Mouse (Mus musculus) lung, embryonic 14.5 days (tissue): ENCODE measurements around the gene Them7. TPM values are rescaled to one million over a fixed set of nuclear protein-coding genes. Genes with fewer than 3 reads are reported as not detected.
A peak's percentile ranks its signal among the peaks of the same experiment; 100 is the strongest.

Experiments used
- ATAC-seq: fragments of 200-750 bp; cut with Nextera tagmentation; 2 replicates; pipeline ENCODE4 v1.8.0; 2017; ENCODE audit warnings: mild to moderate bottlenecking, moderate TSS enrichment, moderate library complexity; ENCODE audit not compliant: insufficient read depth
- DNase-seq: peaks from one replicate; pipeline ENCODE4 v3.0.0-alpha.2; 2015
- H3K27ac ChIP-seq: fragments of 300-500 bp; sonication (generic); 2 replicates; pipeline ENCODE4 v1.5.1; 2014; ENCODE audit warnings: low read depth, mild to moderate bottlenecking, moderate library complexity
- H3K27me3 ChIP-seq: fragments of 300-500 bp; sonication (generic); 2 replicates; pipeline ENCODE4 v1.6.1; 2014; ENCODE audit warnings: low read length, control low read depth; ENCODE audit not compliant: insufficient read depth
- H3K36me3 ChIP-seq: fragments of 300-500 bp; sonication (generic); 2 replicates; pipeline ENCODE4 v1.6.1; 2014; ENCODE audit warnings: control low read depth; ENCODE audit not compliant: insufficient read depth
- H3K4me1 ChIP-seq: fragments of 300-500 bp; sonication (generic); 2 replicates; pipeline ENCODE4 v1.6.1; 2014; ENCODE audit warnings: antibody characterized with exemption, control low read depth; ENCODE audit not compliant: insufficient read depth
- H3K4me2 ChIP-seq: fragments of 300-500 bp; sonication (generic); 2 replicates; pipeline ENCODE4 v1.6.1; 2014; ENCODE audit warnings: mild to moderate bottlenecking
- H3K4me3 ChIP-seq: fragments of 300-500 bp; sonication (generic); 2 replicates; pipeline ENCODE4 v1.5.1; 2014; ENCODE audit warnings: low read depth, low read length
- H3K9ac ChIP-seq: fragments of 300-500 bp; sonication (generic); 2 replicates; pipeline ENCODE4 v1.6.1; 2014
- H3K9me3 ChIP-seq: fragments of 300-500 bp; sonication (generic); 2 replicates; pipeline ENCODE4 v1.6.1; 2016; ENCODE audit warnings: low read depth, low read length, control low read depth
- CTCF ChIP-seq: IDR thresholded peaks from 2 replicates; pipeline ENCODE4 v1.5.1; 2016; ENCODE audit warnings: antibody characterized with exemption, low read depth
- WGBS: fragments of 180-500 bp; shearing (Covaris S2); extraction: QIAGEN DNeasy Blood & Tissue Kit; methylation state at CpG from one replicate; pipeline ENCODE4 v1.1.7; 2014; 5-methylcytosine and 5-hydroxymethylcytosine counted together
- polyA plus RNA-seq: library from polyadenylated mRNA; unstranded; fragments of >200 nt; fragmentation: Nextera tagmentation; extraction: Ambion mirVana; gene quantifications from 2 replicates; pipeline ENCODE4 v1.2.1, GENCODE M21; 2014

The Them7 gene
- polyA plus RNA-seq, 1 experiment from 2014 or later = 0.18 TPM

DNA sequence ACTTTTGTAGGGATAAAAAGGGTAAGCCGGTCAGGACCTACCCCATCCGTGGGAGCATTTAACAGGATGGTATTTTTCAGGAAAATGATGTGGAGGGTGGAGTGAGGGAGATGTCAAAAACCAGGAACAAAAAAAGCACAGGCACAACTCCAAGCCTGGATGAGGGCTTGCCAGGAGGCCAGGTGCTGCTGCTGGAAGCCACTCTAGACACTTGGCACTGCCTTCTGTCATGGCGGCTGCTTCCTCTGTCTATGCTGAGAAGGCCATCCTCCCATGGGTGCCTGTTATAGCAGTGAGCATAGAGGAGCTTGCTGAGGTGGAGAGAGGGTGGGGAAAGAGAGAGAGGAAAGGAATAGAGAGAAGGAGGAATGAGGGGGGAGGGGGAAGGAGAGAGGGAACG is 105.9 kb downstream of the Them7 start:
- 76% methylated on average over 4 of the region's 4 CpGs for whole genome bisulfite sequencing
- H3K4me2 ChIP-seq = no peak overlapping the region

GRCm38 (mm10) chr2:105333107-105333506 is 109.0 kb downstream of the Them7 start:
- no peaks in the 10 kb centered on the region for H3K4me1 ChIP-seq
- no peak for TF ChIP-seq CTCF
- H3K27me3 ChIP-seq = no peaks in the 10 kb centered on the region
- H3K27ac ChIP-seq = no peak overlapping the region
- no peak overlapping the region for H3K4me2 ChIP-seq
- no peak for DNase-seq
- WGBS = 59% methylated on average over 8 of the region's 8 CpGs
- ATAC-seq = no peak
- H3K9ac ChIP-seq = no peak overlapping the region
- H3K9me3 ChIP-seq = no peaks in the 10 kb centered on the region
- no peaks in the 10 kb centered on the region for H3K36me3 ChIP-seq
- no peak overlapping the region for H3K4me3 ChIP-seq

More for the DNA sequence above, 105.9 kb downstream of the Them7 start:
- no peaks in the 10 kb centered on the region for H3K4me1 ChIP-seq
- ATAC-seq (no peak), DNase-seq (no peak)
- no peak overlapping the region for H3K9ac ChIP-seq
- no peak for TF ChIP-seq CTCF
- H3K36me3 ChIP-seq = no peaks in the 10 kb centered on the region
- H3K9me3 ChIP-seq = no peaks in the 10 kb centered on the region
- H3K4me3 ChIP-seq = no peak overlapping the region
- no peak overlapping the region for H3K27ac ChIP-seq
- H3K27me3 ChIP-seq = no peaks in the 10 kb centered on the region

DNA sequence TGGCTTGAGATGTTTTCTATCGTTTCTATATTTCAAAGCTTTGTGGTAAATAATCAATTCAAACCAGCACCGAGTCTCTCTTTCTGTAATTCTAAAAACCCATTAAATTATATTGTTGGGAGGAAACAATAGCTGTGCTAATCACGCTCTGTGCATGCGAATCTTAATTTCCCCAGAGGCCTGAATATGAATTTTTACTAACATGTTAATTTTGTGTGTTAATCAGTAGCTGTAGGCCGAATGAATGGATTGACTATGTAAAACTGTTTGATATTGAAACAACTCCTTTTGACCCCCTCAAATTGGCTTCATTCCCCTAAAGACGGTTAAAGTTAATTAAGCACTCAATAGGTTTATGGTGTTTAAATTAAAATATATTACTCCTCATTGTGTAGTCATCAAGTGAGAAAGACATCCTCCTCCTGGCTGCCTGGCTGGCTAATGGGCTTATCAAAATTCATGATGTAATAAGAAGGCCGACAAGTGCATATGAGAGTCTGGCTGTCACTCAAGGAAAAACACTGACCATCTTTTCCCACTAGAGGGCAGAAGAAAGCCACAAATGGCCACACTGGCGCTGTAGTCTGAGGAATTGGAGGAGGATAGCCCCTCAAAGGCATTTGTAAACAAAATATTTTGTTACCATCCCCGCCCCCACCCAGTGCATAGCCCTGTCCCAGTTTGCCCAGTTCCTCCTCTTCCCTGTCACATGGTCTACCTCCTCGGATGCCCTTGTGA is 110.0 kb downstream of the Them7 start:
- peak; percentile 81; the same call in 1 of the 2 replicates for ATAC-seq
- WGBS = 43% methylated on average over 10 of the region's 10 CpGs

DNA sequence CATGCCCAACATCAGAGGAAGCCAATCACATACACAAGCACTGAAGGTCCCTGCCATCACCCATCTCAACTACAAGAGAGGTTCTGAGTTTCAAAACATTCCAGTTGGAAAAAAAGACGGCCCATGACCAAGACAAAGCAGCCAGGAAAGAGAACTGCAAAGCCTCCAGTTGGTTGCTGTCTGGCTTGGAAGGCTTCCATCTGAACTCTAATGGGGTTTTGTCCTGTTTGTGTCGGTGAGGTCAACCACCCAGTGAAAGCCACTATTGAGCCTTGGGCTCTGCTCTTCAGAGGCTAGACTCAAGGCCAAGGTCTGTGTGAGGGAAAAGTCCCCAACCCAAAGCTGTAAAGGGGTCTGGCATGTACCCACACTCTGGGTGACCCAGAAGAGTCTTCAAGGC is 111.5 kb downstream of the Them7 start:
- 62% methylated on average over 2 of the region's 2 CpGs for WGBS
- H3K27ac ChIP-seq = no peak overlapping the region
- DNase-seq (no peak), ATAC-seq (no peak)
- no peaks in the 10 kb centered on the region for H3K4me1 ChIP-seq
- no peaks in the 10 kb centered on the region for H3K9me3 ChIP-seq
- H3K4me2 ChIP-seq = no peak overlapping the region
- TF ChIP-seq CTCF = no peak
- no peak overlapping the region for H3K4me3 ChIP-seq
- no peaks in the 10 kb centered on the region for H3K36me3 ChIP-seq
- H3K9ac ChIP-seq = no peak overlapping the region
- no peaks in the 10 kb centered on the region for H3K27me3 ChIP-seq

More for the DNA sequence above, 110.0 kb downstream of the Them7 start:
- no peaks in the 10 kb centered on the region for H3K4me1 ChIP-seq
- TF ChIP-seq CTCF = peak; percentile 87
- H3K27ac ChIP-seq = no peak overlapping the region
- H3K36me3 ChIP-seq = no peaks in the 10 kb centered on the region
- no peak overlapping the region for H3K4me2 ChIP-seq
- DNase-seq = peak; percentile 86
- H3K27me3 ChIP-seq = no peaks in the 10 kb centered on the region
- H3K4me3 ChIP-seq = no peak overlapping the region
- H3K9ac ChIP-seq = no peak overlapping the region
- no peaks in the 10 kb centered on the region for H3K9me3 ChIP-seq

GRCm38 (mm10) chr2:105336314-105337027 is 112.4 kb downstream of the Them7 start:
- Histone ChIP-seq H3K27me3 (no peaks in the 10 kb centered on the region), H3K4me3 (no peak overlapping the region), H3K4me2 (no peak overlapping the region), H3K9me3 (no peaks in the 10 kb centered on the region), H3K9ac (no peak overlapping the region), H3K27ac (no peak overlapping the region), H3K4me1 (no peaks in the 10 kb centered on the region), H3K36me3 (no peaks in the 10 kb centered on the region)
- TF ChIP-seq CTCF = no peak
- WGBS = 19% methylated on average over 12 of the region's 12 CpGs
- DNase-seq (no peak), ATAC-seq (no peak)

DNA sequence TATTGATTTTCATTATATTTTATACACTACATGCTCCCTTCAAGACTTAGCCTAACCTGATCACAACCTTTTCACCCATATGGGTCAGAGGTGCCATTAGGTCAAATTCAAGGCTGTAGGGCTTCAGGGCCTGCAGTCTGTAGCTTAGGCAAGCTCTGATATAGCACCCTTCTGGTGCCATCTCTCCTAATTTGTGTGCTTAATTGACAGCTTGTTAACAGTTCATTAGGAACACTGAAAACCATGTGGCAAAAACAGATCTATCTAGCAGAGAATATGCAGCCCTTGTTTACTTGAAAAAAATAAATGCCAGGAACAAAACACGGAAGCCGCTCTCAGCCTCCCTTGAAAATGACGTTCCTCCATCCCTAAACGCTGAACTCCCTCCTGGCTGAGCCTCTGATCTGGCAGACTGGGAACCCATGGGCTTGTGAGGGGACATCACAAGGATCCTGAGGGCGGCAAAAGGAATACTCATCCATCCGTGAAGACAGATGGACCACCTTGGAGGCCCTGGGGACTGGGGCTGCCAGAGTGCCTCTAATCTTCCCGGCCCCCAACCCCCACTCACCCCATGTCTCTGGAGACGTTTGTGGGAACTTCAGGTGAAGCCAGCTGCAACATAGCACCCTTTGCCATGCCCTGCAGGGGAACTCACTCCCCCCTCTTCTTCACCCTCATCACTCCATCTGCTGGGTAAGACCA is 113.2 kb downstream of the Them7 start:
- H3K4me3 ChIP-seq = no peak overlapping the region
- TF ChIP-seq CTCF = no peak
- H3K9ac ChIP-seq = no peak overlapping the region
- DNase-seq (no peak), ATAC-seq (no peak)
- no peaks in the 10 kb centered on the region for H3K9me3 ChIP-seq
- H3K4me1 ChIP-seq = no peaks in the 10 kb centered on the region
- H3K27me3 ChIP-seq = no peaks in the 10 kb centered on the region
- H3K4me2 ChIP-seq = no peak overlapping the region
- no peak overlapping the region for H3K27ac ChIP-seq
- no peaks in the 10 kb centered on the region for H3K36me3 ChIP-seq
- WGBS = 27% methylated on average over 8 of the region's 8 CpGs

- Histone ChIP-seq H3K9ac (no peak overlapping the region), H3K4me1 (no peaks in the 10 kb centered on the region), H3K27ac (no peak overlapping the region), H3K4me2 (no peak overlapping the region), H3K27me3 (no peaks in the 10 kb centered on the region), H3K36me3 (no peaks in the 10 kb centered on the region), H3K9me3 (no peaks in the 10 kb centered on the region), H3K4me3 (no peak overlapping the region)
- ATAC-seq (no peak), DNase-seq (peak; percentile 49)
- peak; percentile 37; the same call in 1 of the 2 replicates for TF ChIP-seq CTCF
- WGBS = 65% methylated on average over 3 of the region's 3 CpGs
Measured at GRCm38 (mm10) chr2:105339993-105340392, 115.9 kb downstream of the Them7 start.
